Mouse (Mus musculus) erythroid progenitor cell, adult 5-6 weeks (primary cell): ENCODE results near the gene Olfr600. TPM values are rescaled to one million over a fixed set of nuclear protein-coding genes. Genes with fewer than 3 reads are reported as not detected.
"Not testable (repeated sequence)": the region's sequence is repeated elsewhere in the genome, so short reads cannot be mapped to it uniquely, and the experiment has no call there.

Source experiments
- ATAC-seq: replicated peaks from 2 replicates; pipeline ENCODE4 v1.8.0; 2016; ENCODE audit warnings: moderate number of reproducible peaks, mild to moderate bottlenecking, moderate TSS enrichment, inconsistent platforms; ENCODE audit not compliant: poor library complexity, low FRiP score, severe bottlenecking
- total RNA-seq, 2 experiments: library from RNA; stranded (forward) in 1 of 2; stranded (reverse) in 1 of 2; fragments of 150-400 nt in 1 of 2; fragments of 186-747, 209-891 nt in 1 of 2; gene quantifications; 2 replicates each; pipeline versions ENCODE4 v1.2.3 to v1.2.4; 2015 to 2017; ENCODE audit warnings: low replicate concordance in 2 of 2

Olfr600 gene
- not detected in 2 replicates for total RNA-seq (2015; ENCODE audit: low replicate concordance)
- not detected in 2 replicates for total RNA-seq (2017; ENCODE audit: low replicate concordance)

- ATAC-seq = no peak
These were observed at the start of gene Olfr600 for GRCm38 (mm10) chr7:103349569-103349968. Gene Olfr600, minus strand, starts transcription at chr7:103349669.

- ATAC-seq = no peak
These were observed 49.5 kb upstream of the Olfr600 start for GRCm38 (mm10) chr7:103398981-103399380.

- no peak for ATAC-seq
These were observed 48.3 kb upstream of the Olfr600 start for GRCm38 (mm10) chr7:103397758-103398157.

- no peak for ATAC-seq
These were observed 36.6 kb upstream of the Olfr600 start, which contains the start of gene Olfr603 for GRCm38 (mm10) chr7:103386077-103386476. Gene Olfr603, minus strand, starts transcription at chr7:103386177.

DNA sequence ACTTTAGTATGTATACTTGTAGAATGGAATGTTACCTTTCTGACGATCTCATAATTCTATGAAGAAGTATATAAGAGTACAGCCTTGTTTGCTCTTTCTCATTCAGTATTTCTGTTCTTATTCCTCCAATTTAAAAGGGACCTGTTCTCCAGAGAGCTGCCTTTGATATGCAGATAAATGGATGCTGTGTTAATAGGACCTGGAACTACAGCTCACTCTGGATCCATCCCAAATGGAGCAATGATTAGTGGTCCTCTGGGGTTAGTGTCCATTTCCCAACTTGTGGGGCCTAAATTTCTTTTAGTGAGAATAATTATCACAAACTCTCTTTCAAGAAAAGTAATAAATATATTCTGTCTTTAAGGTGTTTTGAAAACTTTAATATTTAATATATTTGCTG is 13.1 kb upstream of the Olfr600 start, which contains the start of gene Olfr601:
Gene Olfr601 (minus strand): TSS at position 101 of the 400 bp plus-strand sequence.
- ATAC-seq = no peak

GRCm38 (mm10) chr7:103335617-103336016 is 13.9 kb downstream of the Olfr600 start, which contains the start of gene Olfr599:
Gene Olfr599, plus strand, starts transcription at chr7:103335917.
- no peak for ATAC-seq

DNA sequence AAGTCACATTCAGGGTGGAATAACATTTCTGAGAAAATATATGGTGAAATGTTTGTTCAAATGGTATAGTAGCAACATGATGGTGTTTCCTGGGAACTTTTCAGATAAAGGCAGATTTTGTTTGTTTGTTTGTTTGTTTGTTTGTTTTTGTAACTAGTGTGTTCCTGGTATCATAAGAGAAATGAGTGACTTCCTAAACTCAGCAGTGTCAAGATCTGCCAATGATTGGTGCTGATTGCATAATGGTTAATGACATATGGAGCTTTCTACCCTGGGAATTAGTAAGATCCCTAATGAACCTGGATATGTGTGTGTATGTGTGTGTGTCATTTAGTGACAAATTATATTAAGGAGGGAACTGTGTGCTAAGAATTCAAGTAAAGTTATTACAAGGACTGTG is 26.2 kb downstream of the Olfr600 start, which contains the start of gene Olfr598:
Gene Olfr598 (plus strand): TSS at position 301 of the 400 bp plus-strand sequence.
- no peak for ATAC-seq

GRCm38 (mm10) chr7:103316015-103316414 is 33.5 kb downstream of the Olfr600 start, which contains the start of gene Olfr597:
Gene Olfr597, plus strand, starts transcription at chr7:103316315.
- ATAC-seq = not testable (repeated sequence)

DNA sequence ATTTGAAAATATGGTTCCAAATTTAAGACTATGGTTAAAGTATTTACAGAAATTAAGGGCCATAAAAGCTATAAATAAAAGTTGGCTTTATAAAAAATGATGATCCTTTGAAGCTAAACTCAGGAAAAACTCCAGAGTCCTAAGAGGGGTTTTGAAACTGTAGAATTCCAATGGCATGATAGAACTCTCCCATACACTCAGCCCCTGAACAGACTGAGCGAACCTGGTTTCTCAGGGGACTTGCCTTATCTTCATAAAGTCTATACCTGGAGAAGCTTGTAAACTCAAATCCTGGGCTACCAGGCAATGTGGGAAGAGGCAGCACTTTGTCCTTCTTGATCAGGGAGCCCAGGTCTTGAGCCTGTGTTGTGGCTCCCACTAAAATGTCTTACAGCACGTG is 44.1 kb downstream of the Olfr600 start, which contains the start of gene Olfr596:
Gene Olfr596 (plus strand): TSS at position 301 of the 400 bp plus-strand sequence.
- ATAC-seq = not testable (repeated sequence)

Other genes starting within 250 kb of the Olfr600 start
- not detected in 2 replicates for gene Olfr586, start 224.0 kb downstream of the Olfr600 start, total RNA-seq (2015; ENCODE audit: low replicate concordance)
- gene Olfr586, start 224.0 kb downstream of the Olfr600 start, total RNA-seq (2017; ENCODE audit: low replicate concordance) = not detected in 2 replicates
- gene Olfr588-ps1, start 208.8 kb downstream of the Olfr600 start, total RNA-seq (2015; ENCODE audit: low replicate concordance) = not detected in 2 replicates
- gene Olfr588-ps1, start 208.8 kb downstream of the Olfr600 start, total RNA-seq (2017; ENCODE audit: low replicate concordance) = 0.39 TPM in 1 of 2 replicates, not detected in the other
- not detected in 2 replicates for gene Olfr589, start 193.3 kb downstream of the Olfr600 start, total RNA-seq (2015; ENCODE audit: low replicate concordance)
- not detected in 2 replicates for gene Olfr589, start 193.3 kb downstream of the Olfr600 start, total RNA-seq (2017; ENCODE audit: low replicate concordance)
- not detected in 2 replicates for gene Olfr591, start 171.3 kb downstream of the Olfr600 start, total RNA-seq (2015; ENCODE audit: low replicate concordance)
- not detected in 2 replicates for gene Olfr591, start 171.3 kb downstream of the Olfr600 start, total RNA-seq (2017; ENCODE audit: low replicate concordance)
- gene Olfr592, start 164.9 kb downstream of the Olfr600 start, total RNA-seq (2015; ENCODE audit: low replicate concordance) = not detected in 2 replicates
- gene Olfr592, start 164.9 kb downstream of the Olfr600 start, total RNA-seq (2017; ENCODE audit: low replicate concordance) = not detected in 2 replicates
- not detected in 2 replicates for gene Olfr593, start 137.8 kb downstream of the Olfr600 start, total RNA-seq (2015; ENCODE audit: low replicate concordance)
- not detected in 2 replicates for gene Olfr593, start 137.8 kb downstream of the Olfr600 start, total RNA-seq (2017; ENCODE audit: low replicate concordance)
- not detected in 2 replicates for gene Olfr594, start 132.7 kb downstream of the Olfr600 start, total RNA-seq (2015; ENCODE audit: low replicate concordance)
- not detected in 2 replicates for gene Olfr594, start 132.7 kb downstream of the Olfr600 start, total RNA-seq (2017; ENCODE audit: low replicate concordance)
- not detected in 2 replicates for gene Usp17ld, start 97.2 kb downstream of the Olfr600 start, total RNA-seq (2015; ENCODE audit: low replicate concordance)
- 0.90 TPM in 1 of 2 replicates, not detected in the other for gene Usp17ld, start 97.2 kb downstream of the Olfr600 start, total RNA-seq (2017; ENCODE audit: low replicate concordance)
- gene Olfr596, start 44.0 kb downstream of the Olfr600 start, total RNA-seq (2015; ENCODE audit: low replicate concordance) = not detected in 2 replicates
- not detected in 2 replicates for gene Olfr596, start 44.0 kb downstream of the Olfr600 start, total RNA-seq (2017; ENCODE audit: low replicate concordance)
- gene Olfr597, start 33.4 kb downstream of the Olfr600 start, total RNA-seq (2015; ENCODE audit: low replicate concordance) = not detected in 2 replicates
- not detected in 2 replicates for gene Olfr597, start 33.4 kb downstream of the Olfr600 start, total RNA-seq (2017; ENCODE audit: low replicate concordance)
- gene Olfr598, start 26.1 kb downstream of the Olfr600 start, total RNA-seq (2015; ENCODE audit: low replicate concordance) = not detected in 2 replicates
- 1.0 TPM in 1 of 2 replicates, not detected in the other for gene Olfr598, start 26.1 kb downstream of the Olfr600 start, total RNA-seq (2017; ENCODE audit: low replicate concordance)
- gene Olfr599, start 13.8 kb downstream of the Olfr600 start, total RNA-seq (2015; ENCODE audit: low replicate concordance) = not detected in 2 replicates
- not detected in 2 replicates for gene Olfr599, start 13.8 kb downstream of the Olfr600 start, total RNA-seq (2017; ENCODE audit: low replicate concordance)
- not detected in 2 replicates for gene Olfr601, start 13.0 kb upstream of the Olfr600 start, total RNA-seq (2015; ENCODE audit: low replicate concordance)
- not detected in 2 replicates for gene Olfr601, start 13.0 kb upstream of the Olfr600 start, total RNA-seq (2017; ENCODE audit: low replicate concordance)
- gene Olfr603, start 36.5 kb upstream of the Olfr600 start, total RNA-seq (2015; ENCODE audit: low replicate concordance) = not detected in 2 replicates
- gene Olfr603, start 36.5 kb upstream of the Olfr600 start, total RNA-seq (2017; ENCODE audit: low replicate concordance) = not detected in 2 replicates
- not detected in 2 replicates for gene Usp17lc, start 65.4 kb upstream of the Olfr600 start, total RNA-seq (2015; ENCODE audit: low replicate concordance)
- gene Usp17lc, start 65.4 kb upstream of the Olfr600 start, total RNA-seq (2017; ENCODE audit: low replicate concordance) = not detected in 2 replicates
- gene Olfr605, start 95.8 kb upstream of the Olfr600 start, total RNA-seq (2015; ENCODE audit: low replicate concordance) = not detected in 2 replicates
- gene Olfr605, start 95.8 kb upstream of the Olfr600 start, total RNA-seq (2017; ENCODE audit: low replicate concordance) = not detected in 2 replicates
- gene Olfr606, start 99.4 kb upstream of the Olfr600 start, total RNA-seq (2015; ENCODE audit: low replicate concordance) = not detected in 2 replicates
- gene Olfr606, start 99.4 kb upstream of the Olfr600 start, total RNA-seq (2017; ENCODE audit: low replicate concordance) = not detected in 2 replicates
- gene Olfr607, start 114.5 kb upstream of the Olfr600 start, total RNA-seq (2015; ENCODE audit: low replicate concordance) = not detected in 2 replicates
- not detected in 2 replicates for gene Olfr607, start 114.5 kb upstream of the Olfr600 start, total RNA-seq (2017; ENCODE audit: low replicate concordance)
- not detected in 2 replicates for gene Olfr608, start 120.2 kb upstream of the Olfr600 start, total RNA-seq (2015; ENCODE audit: low replicate concordance)
- gene Olfr608, start 120.2 kb upstream of the Olfr600 start, total RNA-seq (2017; ENCODE audit: low replicate concordance) = not detected in 2 replicates
- gene Olfr609, start 148.4 kb upstream of the Olfr600 start, total RNA-seq (2015; ENCODE audit: low replicate concordance) = not detected in 2 replicates
- not detected in 2 replicates for gene Olfr609, start 148.4 kb upstream of the Olfr600 start, total RNA-seq (2017; ENCODE audit: low replicate concordance)
- gene Olfr610, start 162.5 kb upstream of the Olfr600 start, total RNA-seq (2015; ENCODE audit: low replicate concordance) = not detected in 2 replicates
- gene Olfr610, start 162.5 kb upstream of the Olfr600 start, total RNA-seq (2017; ENCODE audit: low replicate concordance) = not detected in 2 replicates
- gene Olfr611, start 171.2 kb upstream of the Olfr600 start, total RNA-seq (2015; ENCODE audit: low replicate concordance) = not detected in 2 replicates
- not detected in 2 replicates for gene Olfr611, start 171.2 kb upstream of the Olfr600 start, total RNA-seq (2017; ENCODE audit: low replicate concordance)
- gene Olfr612, start 193.0 kb upstream of the Olfr600 start, total RNA-seq (2015; ENCODE audit: low replicate concordance) = not detected in 2 replicates
- not detected in 2 replicates for gene Olfr612, start 193.0 kb upstream of the Olfr600 start, total RNA-seq (2017; ENCODE audit: low replicate concordance)
- not detected in 2 replicates for gene Olfr613, start 198.4 kb upstream of the Olfr600 start, total RNA-seq (2015; ENCODE audit: low replicate concordance)
- not detected in 2 replicates for gene Olfr613, start 198.4 kb upstream of the Olfr600 start, total RNA-seq (2017; ENCODE audit: low replicate concordance)
- not detected in 2 replicates for gene Olfr615, start 206.4 kb upstream of the Olfr600 start, total RNA-seq (2015; ENCODE audit: low replicate concordance)
- not detected in 2 replicates for gene Olfr615, start 206.4 kb upstream of the Olfr600 start, total RNA-seq (2017; ENCODE audit: low replicate concordance)
- gene Olfr616, start 219.5 kb upstream of the Olfr600 start, total RNA-seq (2015; ENCODE audit: low replicate concordance) = not detected in 2 replicates
- not detected in 2 replicates for gene Olfr616, start 219.5 kb upstream of the Olfr600 start, total RNA-seq (2017; ENCODE audit: low replicate concordance)
- gene Olfr617, start 223.4 kb upstream of the Olfr600 start, total RNA-seq (2015; ENCODE audit: low replicate concordance) = not detected in 2 replicates
- not detected in 2 replicates for gene Olfr617, start 223.4 kb upstream of the Olfr600 start, total RNA-seq (2017; ENCODE audit: low replicate concordance)
- not detected in 2 replicates for gene Olfr618, start 240.4 kb upstream of the Olfr600 start, total RNA-seq (2015; ENCODE audit: low replicate concordance)
- gene Olfr618, start 240.4 kb upstream of the Olfr600 start, total RNA-seq (2017; ENCODE audit: low replicate concordance) = not detected in 2 replicates